Mouse (Mus musculus) heart, embryonic 10.5 days (tissue): ENCODE results near the gene Slc13a4. TPM values are rescaled to one million over a fixed set of nuclear protein-coding genes. Genes with fewer than 3 reads are reported as not detected.

Experiments used
- DNase-seq: peaks from one replicate; pipeline ENCODE4 v3.0.0-alpha.2; 2017; ENCODE audit warnings: low spot score
- H3K27ac ChIP-seq: fragments of 300-500 bp; sonication (generic); 2 replicates; pipeline ENCODE4 v1.5.1; 2016; ENCODE audit warnings: mild to moderate bottlenecking
- H3K27me3 ChIP-seq: fragments of 300-500 bp; sonication (generic); 2 replicates; pipeline ENCODE4 v1.6.1; 2016; ENCODE audit warnings: mild to moderate bottlenecking; ENCODE audit not compliant: poor library complexity, insufficient read depth, severe bottlenecking
- H3K36me3 ChIP-seq: fragments of 300-500 bp; sonication (generic); 2 replicates; pipeline ENCODE4 v1.6.1; 2016; ENCODE audit warnings: mild to moderate bottlenecking, moderate library complexity
- H3K4me1 ChIP-seq: fragments of 300-500 bp; sonication (generic); 2 replicates; pipeline ENCODE4 v1.6.1; 2016; ENCODE audit warnings: mild to moderate bottlenecking
- H3K4me3 ChIP-seq: fragments of 300-500 bp; sonication (generic); 2 replicates; pipeline ENCODE4 v1.5.1; 2016; ENCODE audit warnings: mild to moderate bottlenecking, moderate library complexity
- H3K9me3 ChIP-seq: fragments of 300-500 bp; sonication (generic); 2 replicates; pipeline ENCODE4 v1.6.1; 2016; ENCODE audit warnings: mild to moderate bottlenecking, moderate library complexity
- WGBS: fragments of 180-500 bp; shearing (Covaris S2); methylation state at CpG from one replicate; pipeline ENCODE4 v1.1.7; 2016; 5-methylcytosine and 5-hydroxymethylcytosine counted together
- polyA plus RNA-seq: library from polyadenylated mRNA; unstranded; fragments of >200 nt; fragmentation: Nextera tagmentation; extraction: Ambion mirVana; gene quantifications from 2 replicates; pipeline ENCODE4 v1.2.1, GENCODE M21; 2016

Gene Slc13a4
- polyA plus RNA-seq, 1 experiment from 2014 or later = 2.9 TPM

- Histone ChIP-seq H3K27ac (peak overlapping the region; percentile 98), H3K4me3 (peak overlapping the region; percentile 90), H3K27me3 (no peaks in the 10 kb centered on the region), H3K4me1 (peaks cover 42% of the 10 kb centered on the region), H3K9me3 (no peaks in the 10 kb centered on the region), H3K36me3 (0 out of 2 replicates have a peak, but pooled peaks cover under 1% of the 10 kb centered on the region)
- no peak for DNase-seq
- WGBS = 63% methylated on average over 17 of the region's 17 CpGs
Measured at GRCm38 (mm10) chr6:35251807-35252476, 56.0 kb downstream of the Slc13a4 start.

GRCm38 (mm10) chr6:35245086-35245485 is 62.8 kb downstream of the Slc13a4 start:
- WGBS = 67% methylated on average over 5 of the region's 5 CpGs
- no peak for DNase-seq
- Histone ChIP-seq H3K36me3 (peaks cover 66% of the 10 kb centered on the region), H3K27me3 (no peaks in the 10 kb centered on the region), H3K4me1 (no peaks in the 10 kb centered on the region), H3K4me3 (no peak overlapping the region), H3K9me3 (no peaks in the 10 kb centered on the region), H3K27ac (no peak overlapping the region)

GRCm38 (mm10) chr6:35243989-35244388 is 63.9 kb downstream of the Slc13a4 start:
- Histone ChIP-seq H3K4me3 (no peak overlapping the region), H3K4me1 (no peaks in the 10 kb centered on the region), H3K36me3 (peaks cover 76% of the 10 kb centered on the region), H3K27ac (no peak overlapping the region), H3K27me3 (no peaks in the 10 kb centered on the region), H3K9me3 (no peaks in the 10 kb centered on the region)
- DNase-seq = no peak
- WGBS = 70% methylated on average over 9 of the region's 9 CpGs

- WGBS = 99% methylated on average over 4 of the region's 4 CpGs
- no peak for DNase-seq
- Histone ChIP-seq H3K27me3 (no peaks in the 10 kb centered on the region), H3K27ac (no peak overlapping the region), H3K4me3 (no peak overlapping the region), H3K4me1 (no peaks in the 10 kb centered on the region), H3K9me3 (no peaks in the 10 kb centered on the region), H3K36me3 (peaks cover 83% of the 10 kb centered on the region)
Measured at GRCm38 (mm10) chr6:35243252-35243651, 64.7 kb downstream of the Slc13a4 start.

GRCm38 (mm10) chr6:35236108-35236785 is 71.7 kb downstream of the Slc13a4 start:
- DNase-seq = no peak
- H3K27ac ChIP-seq = no peak overlapping the region
- H3K4me1 ChIP-seq = no peaks in the 10 kb centered on the region
- no peak overlapping the region for H3K4me3 ChIP-seq
- WGBS = 90% methylated on average over 9 of the region's 9 CpGs
- H3K27me3 ChIP-seq = no peaks in the 10 kb centered on the region
- H3K9me3 ChIP-seq = no peaks in the 10 kb centered on the region
- peaks cover 95% of the 10 kb centered on the region for H3K36me3 ChIP-seq

- Histone ChIP-seq H3K4me3 (no peak overlapping the region), H3K27me3 (no peaks in the 10 kb centered on the region), H3K27ac (no peak overlapping the region), H3K36me3 (peaks cover 82% of the 10 kb centered on the region), H3K4me1 (no peaks in the 10 kb centered on the region), H3K9me3 (no peaks in the 10 kb centered on the region)
- DNase-seq = no peak
- 80% methylated on average over 1 of the region's 1 CpGs for WGBS
Measured at GRCm38 (mm10) chr6:35229415-35229814, 78.5 kb downstream of the Slc13a4 start.

GRCm38 (mm10) chr6:35225696-35226095 is 82.2 kb downstream of the Slc13a4 start:
- Histone ChIP-seq H3K36me3 (peaks cover 70% of the 10 kb centered on the region), H3K9me3 (no peaks in the 10 kb centered on the region), H3K27ac (no peak overlapping the region), H3K27me3 (no peaks in the 10 kb centered on the region), H3K4me3 (no peak overlapping the region), H3K4me1 (no peaks in the 10 kb centered on the region)
- 89% methylated on average over 4 of the region's 4 CpGs for WGBS
- DNase-seq = no peak

Other genes with a start within 250 kb of the Slc13a4 start
- gene Cnot4, start 174.4 kb downstream of the Slc13a4 start, polyA plus RNA-seq = 18.3 and 21.8 TPM in 2 replicates
- 41.8 and 44.8 TPM in 2 replicates for gene Nup205, start 130.7 kb downstream of the Slc13a4 start, polyA plus RNA-seq
- 0.08 and 0.20 TPM in 2 replicates for gene Fam180a, start 18.0 kb upstream of the Slc13a4 start, polyA plus RNA-seq
- 116 and 133 TPM in 2 replicates for gene Mtpn, start 231.8 kb upstream of the Slc13a4 start, polyA plus RNA-seq